Mouse (Mus musculus) kidney, adult 8-10 months (tissue): ENCODE data around the gene Gm10058.
"Not testable (repeated sequence)": the region's sequence is repeated elsewhere in the genome, so short reads cannot be mapped to it uniquely, and the experiment has no call there.

ENCODE experiments used
- DNase-seq, 2 experiments: peaks; one replicate each; pipeline ENCODE4 v3.0.0; 2022

Gm10058 gene

GRCm38 (mm10) chrX:27946785-27947184 lies at the start of gene Gm10058:
Gene Gm10058, minus strand, starts transcription at chrX:27946885.
- not testable (repeated sequence) for DNase-seq
